In the genomic region with DNA sequence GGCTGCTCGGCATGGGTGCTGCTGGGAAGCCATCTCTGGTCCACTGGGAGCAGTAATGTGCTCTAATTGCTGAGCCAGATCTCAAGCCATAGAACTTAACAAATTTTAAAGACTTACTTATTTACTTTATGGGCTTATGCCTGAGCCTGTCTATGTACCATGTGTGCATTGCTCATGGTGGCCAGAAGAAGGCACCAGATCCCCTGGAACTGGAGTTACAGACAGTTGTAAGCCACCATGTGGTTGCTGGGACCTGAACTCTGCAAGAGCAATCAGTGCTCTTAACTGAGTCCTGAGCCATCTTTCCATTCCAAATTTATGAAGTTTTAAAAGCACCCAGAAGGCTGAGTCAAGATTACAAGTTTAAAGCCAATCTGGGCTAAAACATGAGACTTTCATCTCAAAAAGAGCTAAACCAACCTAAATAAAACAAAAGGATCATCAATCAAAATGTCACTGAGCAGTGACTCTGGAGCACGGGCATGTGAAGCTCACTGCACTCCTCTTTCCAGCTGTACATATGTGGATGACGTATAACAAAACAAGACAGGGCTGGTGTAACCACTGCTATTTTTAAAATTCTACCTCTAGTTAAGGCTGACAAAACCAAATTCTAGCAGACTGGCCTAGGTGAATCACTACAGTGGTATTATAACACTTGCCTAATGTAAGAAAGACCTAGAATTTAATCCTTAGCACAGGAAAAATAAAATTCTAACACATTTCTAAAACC, we compare ENCODE assay signal across 17 mouse cellular contexts. TPM values are rescaled to one million over a fixed set of nuclear protein-coding genes. Genes with fewer than 3 reads are reported as not detected.
DNase-seq lines count a peak whose midpoint lies in the region; ATAC-seq and TF ChIP-seq lines count a peak whose summit lies in the region.
"Had no signal": no experiment of that assay in that cellular context is flagged by ENCODE, and none has a peak within 500 bp of the region (broad histone marks: within the 10 kb centered on the region; RNA-seq: fewer than 3 reads in every experiment).

No protein-coding gene starts in this region.

- no peaks in the 10 kb centered on the region for H3K36me3 ChIP-seq in heart, adult 2 months (ENCODE audit: control insufficient read depth, insufficient read depth, low read length)
- no peaks in the 10 kb centered on the region for H3K36me3 ChIP-seq in lung, embryonic 14.5 days (ENCODE audit: insufficient read depth)
- H3K36me3 ChIP-seq: forebrain, embryonic 15.5 days; hindbrain, embryonic 12.5 days; limb, embryonic 13.5 days had no signal

- H3K79me2 ChIP-seq in heart, adult 2 months (replicated peaks; ENCODE audit: control insufficient read depth, insufficient read depth, low read length): no peaks in the 10 kb centered on the region

- intact Hi-C loops in heart, adult 2 months (cut with DNase I): no loop called here
- intact Hi-C loops in heart, postnatal 10 days (cut with DNase I): no loop called here

- no peak for TF ChIP-seq EP300 in heart, adult 2 months (IDR thresholded peaks at IDR 0.05; ENCODE audit: insufficient read depth, low read depth, low read length)

- H3K4me3 ChIP-seq in heart, adult 2 months: no peak overlapping the region
- H3K4me3 ChIP-seq in lung, embryonic 14.5 days (ENCODE audit: low read depth, low read length): no peak overlapping the region
- H3K4me3 ChIP-seq: forebrain, embryonic 15.5 days; heart, embryonic 10.5 days; hindbrain, embryonic 12.5 days; limb, embryonic 13.5 days had no signal

- H3K4me1 ChIP-seq in heart, adult 2 months (ENCODE audit: control insufficient read depth, insufficient read depth, low read length): peaks cover 2% of the 10 kb centered on the region
- no peaks in the 10 kb centered on the region for H3K4me1 ChIP-seq in lung, embryonic 14.5 days (ENCODE audit: insufficient read depth)
- H3K4me1 ChIP-seq: forebrain, embryonic 15.5 days had no signal

- TF ChIP-seq POLR2A in heart, adult 2 months (IDR thresholded peaks at IDR 0.05; ENCODE audit: insufficient read depth, low read depth, low read length): no peak

- WGBS in heart, adult 2 months: 89% methylated on average over 3 of the region's 3 CpGs
- 61% methylated on average over 3 of the region's 3 CpGs for WGBS in lung, embryonic 14.5 days

- no peak for DNase-seq in heart, adult 2 months
- DNase-seq in heart, postnatal 10 days: no peak
- no peak for DNase-seq in lung, embryonic 14.5 days
- DNase-seq in lung, postnatal 10 days: no peak
- DNase-seq in T-cell, adult 2 months (ENCODE audit: low spot score): peak; percentile 25
- DNase-seq in thymus, postnatal 4 days: peak; percentile 51
- DNase-seq in ovary, adult 18-20 months (ENCODE audit: low spot score): no peak
- DNase-seq in gastrocnemius, postnatal 10 days: no peak
- DNase-seq: cerebellum, postnatal 14 days; kidney, adult 9 months; layer of hippocampus, adult 9-11 months had no signal

- ATAC-seq in lung, embryonic 14.5 days (ENCODE audit: insufficient read depth): no peak
- ATAC-seq: forebrain, embryonic 15.5 days had no signal

- TF ChIP-seq CTCF in heart, adult 2 months (IDR thresholded peaks at IDR 0.05): peak; percentile 51
- peak; percentile 42; the same call in 1 of the 2 replicates for TF ChIP-seq CTCF in lung, embryonic 14.5 days (IDR thresholded peaks at IDR 0.05; ENCODE audit: low read depth)

- H3K27me3 ChIP-seq in heart, adult 2 months (ENCODE audit: control insufficient read depth, insufficient read depth, low read length): no peaks in the 10 kb centered on the region
- no peaks in the 10 kb centered on the region for H3K27me3 ChIP-seq in lung, embryonic 14.5 days (ENCODE audit: insufficient read depth, low read length)
- H3K27me3 ChIP-seq: forebrain, embryonic 15.5 days; hindbrain, embryonic 12.5 days; limb, embryonic 13.5 days had no signal

- H3K27ac ChIP-seq in heart, adult 2 months: no peak overlapping the region
- no peak overlapping the region for H3K27ac ChIP-seq in lung, embryonic 14.5 days (ENCODE audit: low read depth)
- H3K27ac ChIP-seq: forebrain, embryonic 15.5 days; heart, embryonic 10.5 days; hindbrain, embryonic 12.5 days; limb, embryonic 13.5 days had no signal

- H3K4me2 ChIP-seq in lung, embryonic 14.5 days: no peak overlapping the region
- H3K4me2 ChIP-seq: forebrain, embryonic 15.5 days; hindbrain, embryonic 12.5 days; limb, embryonic 13.5 days had no signal

- H3K9ac ChIP-seq in heart, adult 2 months (ENCODE audit: low read depth, low read length): no peak overlapping the region
- H3K9ac ChIP-seq in lung, embryonic 14.5 days: no peak overlapping the region
- H3K9ac ChIP-seq: forebrain, embryonic 15.5 days; hindbrain, embryonic 12.5 days; limb, embryonic 13.5 days had no signal

- no peaks in the 10 kb centered on the region for H3K9me3 ChIP-seq in lung, embryonic 14.5 days (ENCODE audit: low read depth, low read length)
- H3K9me3 ChIP-seq: forebrain, embryonic 15.5 days; heart, embryonic 10.5 days; hindbrain, embryonic 12.5 days; limb, embryonic 13.5 days had no signal

RNA-seq across cellular contexts. Expression of a gene that starts 41.6 kb away (rescaled TPM):
- 10 to 100 TPM; 63.3 to 70.2 TPM for total RNA-seq in heart, adult 2 months (2021)
- 7.8 and 8.5 TPM in 2 replicates for polyA plus RNA-seq in heart, adult 2 months (2012; rRNA removed)
- 10 to 100 TPM in 1 of 2 experiments, 1 to 10 TPM in 1; 9.8 to 52.9 TPM for total RNA-seq in heart, postnatal 10 days (2021)
- 8.3 and 8.7 TPM in 2 replicates for polyA plus RNA-seq in lung, embryonic 14.5 days (2014; fragmentation: Nextera tagmentation; extraction: Ambion mirVana)
- total RNA-seq in gastrocnemius, postnatal 10 days (2021): 10 to 100 TPM in 1 of 2 experiments, 1 to 10 TPM in 1; 6.0 to 14.4 TPM

RNA-seq across cellular contexts. Expression of a gene that starts 54.8 kb away (rescaled TPM):
- not detected for total RNA-seq in heart, adult 2 months (2021)
- 0.33 and 0.47 TPM in 2 replicates for polyA plus RNA-seq in heart, adult 2 months (2012; rRNA removed)
- total RNA-seq in heart, postnatal 10 days (2021): not detected
- not detected in 2 replicates for polyA plus RNA-seq in lung, embryonic 14.5 days (2014; fragmentation: Nextera tagmentation; extraction: Ambion mirVana)
- not detected for total RNA-seq in gastrocnemius, postnatal 10 days (2021)
- total RNA-seq: adrenal gland, adult 18-20 months had no signal
- polyA plus RNA-seq: embryonic facial prominence, embryonic 14.5 days; forebrain, embryonic 15.5 days; hindbrain, embryonic 12.5 days; limb, embryonic 13.5 days had no signal

Comparison
In these comparisons a context has a peak if more than half of its experiments do, and no peak if none do; other contexts are left out.
1. DNase-seq: peak in T-cell, adult 2 months (single experiment) and thymus, postnatal 4 days (single experiment); none in heart, adult 2 months (0 of 2), heart, postnatal 10 days (0 of 2), lung, embryonic 14.5 days (single experiment), lung, postnatal 10 days (single experiment), ovary, adult 18-20 months (single experiment) and gastrocnemius, postnatal 10 days (single experiment).